Mouse (Mus musculus) spleen, adult 2 months (tissue): ENCODE data around the gene Nacc1.

Source experiments
- CTCF ChIP-seq: fragments of 200-500 bp; IDR thresholded peaks from 2 replicates; pipeline ENCODE4 v1.5.1; 2011; ENCODE audit warnings: mild to moderate bottlenecking, inconsistent platforms; ENCODE audit not compliant: insufficient read depth, insufficient read length, insufficient replicate concordance; ENCODE audit errors: extremely low read depth
- POLR2A ChIP-seq: fragments of 200-500 bp; IDR thresholded peaks from 2 replicates; pipeline ENCODE4 v1.6.1; 2011; ENCODE audit warnings: low read depth, low read length, inconsistent platforms

GRCm38 (mm10) chr8:84703466-84704249 is 16.0 kb upstream of the Nacc1 start:
- TF ChIP-seq CTCF: no peak
- no peak for TF ChIP-seq POLR2A
